Mouse (Mus musculus) spleen, adult 2 months (tissue): ENCODE data around the gene Gm6993. TPM values are rescaled to one million over a fixed set of nuclear protein-coding genes. Genes with fewer than 3 reads are reported as not detected.

Experiments
- DNase-seq, 2 experiments: peaks; one replicate each; pipeline versions ENCODE4 v3.0.0 to v3.0.0-alpha.2; 2012 to 2021; ENCODE audit warnings: low spot score in 2 of 2, low read depth in 1 of 2
- H3K27ac ChIP-seq: fragments of 200-500 bp; 2 replicates; pipeline ENCODE4 v1.5.1; 2012; ENCODE audit warnings: low read length, inconsistent platforms; ENCODE audit not compliant: insufficient read depth
- H3K27me3 ChIP-seq: fragments of 200-500 bp; 2 replicates; pipeline ENCODE4 v1.6.1; 2012; ENCODE audit warnings: mild to moderate bottlenecking, moderate library complexity, low read length, inconsistent platforms; ENCODE audit not compliant: control insufficient read depth, insufficient read depth
- H3K36me3 ChIP-seq: fragments of 200-500 bp; 2 replicates; pipeline ENCODE4 v1.6.1; 2012; ENCODE audit warnings: mild to moderate bottlenecking, low read length, inconsistent platforms; ENCODE audit not compliant: control insufficient read depth, insufficient read depth
- H3K4me1 ChIP-seq: fragments of 200-500 bp; 2 replicates; pipeline ENCODE4 v1.6.1; 2011; ENCODE audit warnings: inconsistent platforms; ENCODE audit not compliant: control insufficient read depth, insufficient read depth, insufficient read length
- H3K4me3 ChIP-seq: fragments of 200-500 bp; 2 replicates; pipeline ENCODE4 v1.5.1; 2011; ENCODE audit warnings: mild to moderate bottlenecking, inconsistent platforms; ENCODE audit not compliant: insufficient read depth, insufficient read length; ENCODE audit errors: extremely low read depth
- CTCF ChIP-seq: fragments of 200-500 bp; IDR thresholded peaks from 2 replicates; pipeline ENCODE4 v1.5.1; 2011; ENCODE audit warnings: mild to moderate bottlenecking, inconsistent platforms; ENCODE audit not compliant: insufficient read depth, insufficient read length, insufficient replicate concordance; ENCODE audit errors: extremely low read depth
- POLR2A ChIP-seq: fragments of 200-500 bp; IDR thresholded peaks from 2 replicates; pipeline ENCODE4 v1.6.1; 2011; ENCODE audit warnings: low read depth, low read length, inconsistent platforms
- WGBS: fragments of 180-500 bp; shearing (Covaris S2); methylation state at CpG from one replicate; pipeline ENCODE4 v1.1.7; 2018; 5-methylcytosine and 5-hydroxymethylcytosine counted together
- polyA plus RNA-seq: library from polyadenylated mRNA; depleted of rRNA; stranded (reverse); fragments of >200 nt; gene quantifications from 2 replicates; pipeline ENCODE4 v1.2.3, GENCODE M21; 2012

Gene Gm6993
- polyA plus RNA-seq, 1 experiment = not detected

- no peaks in the 10 kb centered on the region for H3K36me3 ChIP-seq
- no peak overlapping the region for H3K27ac ChIP-seq
- no peaks in the 10 kb centered on the region for H3K27me3 ChIP-seq
- H3K4me1 ChIP-seq = no peaks in the 10 kb centered on the region
- no peak for TF ChIP-seq CTCF
- 88% methylated on average over 7 of the region's 7 CpGs for WGBS
- DNase-seq = no peak
- H3K4me3 ChIP-seq = no peak overlapping the region
Measured at GRCm38 (mm10) chr12:31273646-31274045, 33.1 kb downstream of the Gm6993 start.

GRCm38 (mm10) chr12:31275411-31275810, 34.8 kb downstream of the Gm6993 start:
- Histone ChIP-seq H3K4me1 (no peaks in the 10 kb centered on the region), H3K27me3 (no peaks in the 10 kb centered on the region), H3K27ac (no peak overlapping the region), H3K36me3 (no peaks in the 10 kb centered on the region), H3K4me3 (no peak overlapping the region)
- TF ChIP-seq CTCF (no peak), POLR2A (no peak)
- 80% methylated on average over 10 of the region's 10 CpGs for WGBS
- no peak for DNase-seq

- no peak overlapping the region for H3K27ac ChIP-seq
- no peaks in the 10 kb centered on the region for H3K36me3 ChIP-seq
- no peaks in the 10 kb centered on the region for H3K27me3 ChIP-seq
- 89% methylated on average over 11 of the region's 11 CpGs for WGBS
- no peak for TF ChIP-seq POLR2A
- H3K4me1 ChIP-seq = no peaks in the 10 kb centered on the region
- H3K4me3 ChIP-seq = no peak overlapping the region
- DNase-seq = no peak
Measured at GRCm38 (mm10) chr12:31278270-31278669, 37.7 kb downstream of the Gm6993 start.

GRCm38 (mm10) chr12:31280318-31280717, 39.7 kb downstream of the Gm6993 start:
- 93% methylated on average over 7 of the region's 7 CpGs for WGBS
- no peak overlapping the region for H3K27ac ChIP-seq
- H3K27me3 ChIP-seq = no peaks in the 10 kb centered on the region
- no peak overlapping the region for H3K4me3 ChIP-seq
- no peak for DNase-seq
- no peaks in the 10 kb centered on the region for H3K36me3 ChIP-seq
- no peaks in the 10 kb centered on the region for H3K4me1 ChIP-seq
- TF ChIP-seq POLR2A (no peak), CTCF (no peak)

- no peak for DNase-seq
- Histone ChIP-seq H3K36me3 (no peaks in the 10 kb centered on the region), H3K27ac (no peak overlapping the region), H3K4me1 (no peaks in the 10 kb centered on the region), H3K27me3 (no peaks in the 10 kb centered on the region), H3K4me3 (no peak overlapping the region)
- WGBS = 84% methylated on average over 9 of the region's 9 CpGs
- TF ChIP-seq POLR2A (no peak), CTCF (no peak)
Measured at GRCm38 (mm10) chr12:31281100-31281591, 40.6 kb downstream of the Gm6993 start.

- 85% methylated on average over 5 of the region's 5 CpGs for WGBS
- DNase-seq = no peak
- Histone ChIP-seq H3K27me3 (no peaks in the 10 kb centered on the region), H3K4me3 (no peak overlapping the region), H3K36me3 (no peaks in the 10 kb centered on the region), H3K27ac (no peak overlapping the region), H3K4me1 (no peaks in the 10 kb centered on the region)
- no peak for TF ChIP-seq POLR2A
- TF ChIP-seq CTCF = no peak
Measured at GRCm38 (mm10) chr12:31282241-31282640, 41.7 kb downstream of the Gm6993 start.

GRCm38 (mm10) chr12:31283131-31283530, 42.6 kb downstream of the Gm6993 start:
- H3K27ac ChIP-seq = no peak overlapping the region
- DNase-seq = no peak
- no peak overlapping the region for H3K4me3 ChIP-seq
- TF ChIP-seq CTCF (no peak), POLR2A (no peak)
- no peaks in the 10 kb centered on the region for H3K27me3 ChIP-seq
- WGBS = 87% methylated on average over 4 of the region's 4 CpGs
- H3K36me3 ChIP-seq = no peaks in the 10 kb centered on the region
- H3K4me1 ChIP-seq = no peaks in the 10 kb centered on the region

GRCm38 (mm10) chr12:31283617-31284136, 43.1 kb downstream of the Gm6993 start:
- WGBS = 89% methylated on average over 4 of the region's 4 CpGs
- no peaks in the 10 kb centered on the region for H3K36me3 ChIP-seq
- TF ChIP-seq CTCF (no peak), POLR2A (no peak)
- H3K4me3 ChIP-seq = no peak overlapping the region
- DNase-seq = no peak
- no peaks in the 10 kb centered on the region for H3K4me1 ChIP-seq
- no peak overlapping the region for H3K27ac ChIP-seq
- H3K27me3 ChIP-seq = no peaks in the 10 kb centered on the region
